Mouse (Mus musculus): ENCODE measurements at regions not wholly inside any gene's neighbourhood (a gene's known extent, or its start where the extent isn't known, plus 50 kb on each side); places are given as distances from the start of the nearest gene placed in this dataset.

GRCm38 (mm10) chr10:117522906-117523829 lies 106.1 kb upstream of the Cpm start:
- H3K9me3 ChIP-seq (ENCODE audit: low read length): no peaks in the 10 kb centered on the region
- H3K36me3 ChIP-seq (ENCODE audit: insufficient read depth, low read length): no peaks in the 10 kb centered on the region
- no peak overlapping the region for H3K4me3 ChIP-seq (ENCODE audit: low read depth, low read length)
- H3K27me3 ChIP-seq (ENCODE audit: insufficient read depth, low read length): no peaks in the 10 kb centered on the region
- ATAC-seq (ENCODE audit: low FRiP score) (no peak), DNase-seq (ENCODE audit: low spot score) (no peak)
- no peak overlapping the region for H3K4me2 ChIP-seq (ENCODE audit: low read depth, low read length, poor library complexity, severe bottlenecking)
- no peak overlapping the region for H3K27ac ChIP-seq (ENCODE audit: low read depth, low read length)
- WGBS: 85% methylated on average over 10 of the region's 10 CpGs
- no peak for TF ChIP-seq CTCF (IDR thresholded peaks at IDR 0.05)
- no peak overlapping the region for H3K9ac ChIP-seq (replicated peaks; ENCODE audit: low read length, poor library complexity, severe bottlenecking)
- H3K4me1 ChIP-seq (ENCODE audit: insufficient read depth, low read length): no peaks in the 10 kb centered on the region

GRCm38 (mm10) chr10:117522373-117522772 lies 106.9 kb upstream of the Cpm start:
- TF ChIP-seq CTCF (IDR thresholded peaks at IDR 0.05): no peak
- Histone ChIP-seq H3K9ac (replicated peaks; ENCODE audit: low read length, poor library complexity, severe bottlenecking) (no peak overlapping the region), H3K4me2 (ENCODE audit: low read depth, low read length, poor library complexity, severe bottlenecking) (no peak overlapping the region), H3K27me3 (ENCODE audit: insufficient read depth, low read length) (no peaks in the 10 kb centered on the region), H3K27ac (ENCODE audit: low read depth, low read length) (no peak overlapping the region), H3K36me3 (ENCODE audit: insufficient read depth, low read length) (no peaks in the 10 kb centered on the region), H3K4me3 (ENCODE audit: low read depth, low read length) (no peak overlapping the region), H3K9me3 (ENCODE audit: low read length) (no peaks in the 10 kb centered on the region), H3K4me1 (ENCODE audit: insufficient read depth, low read length) (no peaks in the 10 kb centered on the region)
- WGBS: 82% methylated on average over 2 of the region's 3 CpGs
- DNase-seq (ENCODE audit: low spot score) (no peak), ATAC-seq (ENCODE audit: low FRiP score) (no peak)

- no peak overlapping the region for H3K4me2 ChIP-seq (ENCODE audit: low read depth, low read length, poor library complexity, severe bottlenecking)
- no peaks in the 10 kb centered on the region for H3K4me1 ChIP-seq (ENCODE audit: insufficient read depth, low read length)
- ATAC-seq (ENCODE audit: low FRiP score): no peak
- H3K27me3 ChIP-seq (ENCODE audit: insufficient read depth, low read length): no peaks in the 10 kb centered on the region
- H3K36me3 ChIP-seq (ENCODE audit: insufficient read depth, low read length): no peaks in the 10 kb centered on the region
- H3K9ac ChIP-seq (replicated peaks; ENCODE audit: low read length, poor library complexity, severe bottlenecking): no peak overlapping the region
- TF ChIP-seq CTCF (IDR thresholded peaks at IDR 0.05): no peak
- H3K27ac ChIP-seq (ENCODE audit: low read depth, low read length): no peak overlapping the region
- no peak overlapping the region for H3K4me3 ChIP-seq (ENCODE audit: low read depth, low read length)
- H3K9me3 ChIP-seq (ENCODE audit: low read length): no peaks in the 10 kb centered on the region
- DNase-seq (ENCODE audit: low spot score): no peak
- WGBS: 75% methylated on average over 23 of the region's 23 CpGs
Observed at GRCm38 (mm10) chr10:117521315-117522270, 107.7 kb upstream of the Cpm start.

GRCm38 (mm10) chr10:117520536-117521314 lies 108.6 kb upstream of the Cpm start:
- H3K4me1 ChIP-seq (ENCODE audit: insufficient read depth, low read length): no peaks in the 10 kb centered on the region
- no peak for DNase-seq (ENCODE audit: low spot score)
- no peaks in the 10 kb centered on the region for H3K9me3 ChIP-seq (ENCODE audit: low read length)
- 86% methylated on average over 8 of the region's 8 CpGs for WGBS
- no peak overlapping the region for H3K27ac ChIP-seq (ENCODE audit: low read depth, low read length)
- ATAC-seq (ENCODE audit: low FRiP score): no peak
- H3K4me2 ChIP-seq (ENCODE audit: low read depth, low read length, poor library complexity, severe bottlenecking): no peak overlapping the region
- H3K4me3 ChIP-seq (ENCODE audit: low read depth, low read length): no peak overlapping the region
- no peak overlapping the region for H3K9ac ChIP-seq (replicated peaks; ENCODE audit: low read length, poor library complexity, severe bottlenecking)
- H3K36me3 ChIP-seq (ENCODE audit: insufficient read depth, low read length): no peaks in the 10 kb centered on the region
- no peaks in the 10 kb centered on the region for H3K27me3 ChIP-seq (ENCODE audit: insufficient read depth, low read length)
- no peak for TF ChIP-seq CTCF (IDR thresholded peaks at IDR 0.05)

GRCm38 (mm10) chr10:117519670-117520535 lies 109.4 kb upstream of the Cpm start:
- Histone ChIP-seq H3K27me3 (ENCODE audit: insufficient read depth, low read length) (no peaks in the 10 kb centered on the region), H3K27ac (ENCODE audit: low read depth, low read length) (no peak overlapping the region), H3K4me1 (ENCODE audit: insufficient read depth, low read length) (no peaks in the 10 kb centered on the region), H3K4me2 (ENCODE audit: low read depth, low read length, poor library complexity, severe bottlenecking) (no peak overlapping the region), H3K36me3 (ENCODE audit: insufficient read depth, low read length) (no peaks in the 10 kb centered on the region), H3K9ac (replicated peaks; ENCODE audit: low read length, poor library complexity, severe bottlenecking) (no peak overlapping the region), H3K4me3 (ENCODE audit: low read depth, low read length) (no peak overlapping the region), H3K9me3 (ENCODE audit: low read length) (no peaks in the 10 kb centered on the region)
- no peak for ATAC-seq (ENCODE audit: low FRiP score)
- DNase-seq (ENCODE audit: low spot score): no peak
- WGBS: 42% methylated on average over 8 of the region's 8 CpGs
- TF ChIP-seq CTCF (IDR thresholded peaks at IDR 0.05): no peak

Measured in midbrain, postnatal 0 days (tissue).